Mouse (Mus musculus): ENCODE data around the gene Cox10. TPM values are rescaled to one million over a fixed set of nuclear protein-coding genes. Genes with fewer than 3 reads are reported as not detected.

Gene Cox10
- polyA plus RNA-seq, 1 experiment from 2014 or later = 30.8 TPM

GRCm38 (mm10) chr11:63943947-63944346 is 135.3 kb downstream of the Cox10 start:
- Histone ChIP-seq H3K27ac (no peak overlapping the region), H3K4me3 (no peak overlapping the region), H3K4me2 (no peak overlapping the region), H3K4me1 (no peaks in the 10 kb centered on the region), H3K27me3 (replicated peaks) (no peaks in the 10 kb centered on the region), H3K9me3 (no peaks in the 10 kb centered on the region), H3K36me3 (replicated peaks) (no peaks in the 10 kb centered on the region), H3K9ac (no peak overlapping the region)
- no peak for ATAC-seq (replicated peaks)
- 95% methylated on average over 3 of the region's 3 CpGs for WGBS

- 96% methylated on average over 13 of the region's 13 CpGs for WGBS
- no peak overlapping the region for H3K4me3 ChIP-seq
Measured at GRCm38 (mm10) chr11:63943268-63943890, 135.9 kb downstream of the Cox10 start.

GRCm38 (mm10) chr11:63942177-63942576 is 137.1 kb downstream of the Cox10 start:
- H3K27ac ChIP-seq = no peak overlapping the region
- H3K27me3 ChIP-seq (replicated peaks) = no peaks in the 10 kb centered on the region
- no peak overlapping the region for H3K9ac ChIP-seq
- no peaks in the 10 kb centered on the region for H3K9me3 ChIP-seq
- H3K4me2 ChIP-seq = no peak overlapping the region
- WGBS = 85% methylated on average over 8 of the region's 8 CpGs
- H3K4me3 ChIP-seq = no peak overlapping the region
- no peaks in the 10 kb centered on the region for H3K4me1 ChIP-seq
- no peak for ATAC-seq (replicated peaks)
- H3K36me3 ChIP-seq (replicated peaks) = no peaks in the 10 kb centered on the region

More at GRCm38 (mm10) chr11:63943268-63943890, 135.9 kb downstream of the Cox10 start:
- Histone ChIP-seq H3K27ac (no peak overlapping the region), H3K9me3 (no peaks in the 10 kb centered on the region), H3K27me3 (replicated peaks) (no peaks in the 10 kb centered on the region), H3K9ac (no peak overlapping the region), H3K36me3 (replicated peaks) (no peaks in the 10 kb centered on the region), H3K4me1 (no peaks in the 10 kb centered on the region), H3K4me2 (no peak overlapping the region)
- no peak for ATAC-seq (replicated peaks)

GRCm38 (mm10) chr11:63936641-63937040 is 142.6 kb downstream of the Cox10 start:
- no peaks in the 10 kb centered on the region for H3K36me3 ChIP-seq (replicated peaks)
- WGBS = 49% methylated on average over 3 of the region's 3 CpGs
- no peak overlapping the region for H3K4me2 ChIP-seq
- no peak overlapping the region for H3K9ac ChIP-seq
- no peak for ATAC-seq (replicated peaks)
- no peak overlapping the region for H3K27ac ChIP-seq
- no peaks in the 10 kb centered on the region for H3K4me1 ChIP-seq
- no peak overlapping the region for H3K4me3 ChIP-seq
- H3K27me3 ChIP-seq (replicated peaks) = peaks cover 4% of the 10 kb centered on the region; the same call in 1 of the 2 replicates
- no peaks in the 10 kb centered on the region for H3K9me3 ChIP-seq

- H3K4me3 ChIP-seq = no peak overlapping the region
- no peak overlapping the region for H3K27ac ChIP-seq
- H3K9me3 ChIP-seq = no peaks in the 10 kb centered on the region
- H3K27me3 ChIP-seq (replicated peaks) = peaks cover 40% of the 10 kb centered on the region
- H3K9ac ChIP-seq = no peak overlapping the region
- H3K4me1 ChIP-seq = peaks cover 28% of the 10 kb centered on the region
- 77% methylated on average over 6 of the region's 6 CpGs for WGBS
- no peak overlapping the region for H3K4me2 ChIP-seq
- no peak for ATAC-seq (replicated peaks)
- no peaks in the 10 kb centered on the region for H3K36me3 ChIP-seq (replicated peaks)
Measured at GRCm38 (mm10) chr11:63926901-63927300, 152.4 kb downstream of the Cox10 start.

GRCm38 (mm10) chr11:63925161-63925582 is 154.1 kb downstream of the Cox10 start:
- Histone ChIP-seq H3K27me3 (replicated peaks) (peaks cover 42% of the 10 kb centered on the region), H3K9ac (no peak overlapping the region), H3K27ac (no peak overlapping the region), H3K4me1 (peaks cover 43% of the 10 kb centered on the region), H3K4me3 (peak overlapping the region; percentile 24), H3K4me2 (peak overlapping the region; percentile 41), H3K9me3 (no peaks in the 10 kb centered on the region), H3K36me3 (replicated peaks) (no peaks in the 10 kb centered on the region)
- ATAC-seq (replicated peaks) = no peak
- WGBS = 1% methylated on average over 31 of the region's 31 CpGs

- H3K9me3 ChIP-seq = no peaks in the 10 kb centered on the region
- H3K27me3 ChIP-seq (replicated peaks) = peaks cover 42% of the 10 kb centered on the region
- H3K4me1 ChIP-seq = peaks cover 50% of the 10 kb centered on the region
- no peak overlapping the region for H3K4me2 ChIP-seq
- no peak overlapping the region for H3K27ac ChIP-seq
- 6% methylated on average over 26 of the region's 26 CpGs for WGBS
- no peaks in the 10 kb centered on the region for H3K36me3 ChIP-seq (replicated peaks)
- H3K4me3 ChIP-seq = no peak overlapping the region
- ATAC-seq (replicated peaks) = no peak
- no peak overlapping the region for H3K9ac ChIP-seq
Measured at GRCm38 (mm10) chr11:63924286-63924930, 154.9 kb downstream of the Cox10 start.

- Histone ChIP-seq H3K36me3 (replicated peaks) (no peaks in the 10 kb centered on the region), H3K4me3 (peak overlapping the region; percentile 60), H3K9ac (peak overlapping the region; percentile 21; the same call in 1 of the 2 replicates), H3K9me3 (no peaks in the 10 kb centered on the region), H3K27ac (no peak overlapping the region), H3K4me1 (peaks cover 58% of the 10 kb centered on the region), H3K27me3 (replicated peaks) (peaks cover 43% of the 10 kb centered on the region), H3K4me2 (peak overlapping the region; percentile 89)
- no peak for ATAC-seq (replicated peaks)
- 1% methylated on average over 29 of the region's 29 CpGs for WGBS
Measured at GRCm38 (mm10) chr11:63923386-63923785, 155.9 kb downstream of the Cox10 start.

- Histone ChIP-seq H3K4me1 (peaks cover 58% of the 10 kb centered on the region), H3K27ac (peak within 1 kb of the TSS; percentile 61), H3K27me3 (replicated peaks) (peaks cover 46% of the 10 kb centered on the region)
Measured at GRCm38 (mm10) chr11:63922091-63922621, 157.1 kb downstream of the Cox10 start, which contains the start of gene Hs3st3b1. Gene Hs3st3b1, minus strand, starts transcription at chr11:63922290.

GRCm38 (mm10) chr11:63921044-63921951 is 158.0 kb downstream of the Cox10 start:
- Histone ChIP-seq H3K27ac (peak overlapping the region; percentile 61), H3K4me3 (peak overlapping the region; percentile 60), H3K4me1 (peaks cover 58% of the 10 kb centered on the region), H3K9me3 (no peaks in the 10 kb centered on the region), H3K9ac (peak overlapping the region; percentile 49), H3K27me3 (replicated peaks) (peaks cover 42% of the 10 kb centered on the region), H3K36me3 (replicated peaks) (no peaks in the 10 kb centered on the region), H3K4me2 (peak overlapping the region; percentile 89)
- 1% methylated on average over 78 of the region's 80 CpGs for whole genome bisulfite sequencing
- ATAC-seq (replicated peaks) = peak; percentile 10

More at GRCm38 (mm10) chr11:63922091-63922621, 157.1 kb downstream of the Cox10 start, which contains the start of gene Hs3st3b1:
- Histone ChIP-seq H3K36me3 (replicated peaks) (no peaks in the 10 kb centered on the region), H3K4me2 (peak within 1 kb of the TSS; percentile 89), H3K9me3 (no peaks in the 10 kb centered on the region), H3K4me3 (peak within 1 kb of the TSS; percentile 60), H3K9ac (peak within 1 kb of the TSS; percentile 49)
- under 1% methylated on average over 43 of the region's 43 CpGs for WGBS
- ATAC-seq (replicated peaks) = peak; percentile 95

- H3K9ac ChIP-seq = peak overlapping the region; percentile 49
- H3K4me2 ChIP-seq = peak overlapping the region; percentile 89
- peak; percentile 69 for ATAC-seq (replicated peaks)
- peak overlapping the region; percentile 60 for H3K4me3 ChIP-seq
- H3K27me3 ChIP-seq (replicated peaks) = peaks cover 39% of the 10 kb centered on the region
- 0% methylated on average over 33 of the region's 33 CpGs for WGBS
- H3K4me1 ChIP-seq = peaks cover 58% of the 10 kb centered on the region
- H3K27ac ChIP-seq = peak overlapping the region; percentile 61
- H3K36me3 ChIP-seq (replicated peaks) = no peaks in the 10 kb centered on the region
- no peaks in the 10 kb centered on the region for H3K9me3 ChIP-seq
Measured at GRCm38 (mm10) chr11:63920531-63920930, 158.7 kb downstream of the Cox10 start.
